Mouse (Mus musculus): ENCODE measurements at regions not wholly inside any gene's neighbourhood (a gene's known extent, or its start where the extent isn't known, plus 50 kb on each side); places are given as distances from the start of the nearest gene placed in this dataset.

DNA sequence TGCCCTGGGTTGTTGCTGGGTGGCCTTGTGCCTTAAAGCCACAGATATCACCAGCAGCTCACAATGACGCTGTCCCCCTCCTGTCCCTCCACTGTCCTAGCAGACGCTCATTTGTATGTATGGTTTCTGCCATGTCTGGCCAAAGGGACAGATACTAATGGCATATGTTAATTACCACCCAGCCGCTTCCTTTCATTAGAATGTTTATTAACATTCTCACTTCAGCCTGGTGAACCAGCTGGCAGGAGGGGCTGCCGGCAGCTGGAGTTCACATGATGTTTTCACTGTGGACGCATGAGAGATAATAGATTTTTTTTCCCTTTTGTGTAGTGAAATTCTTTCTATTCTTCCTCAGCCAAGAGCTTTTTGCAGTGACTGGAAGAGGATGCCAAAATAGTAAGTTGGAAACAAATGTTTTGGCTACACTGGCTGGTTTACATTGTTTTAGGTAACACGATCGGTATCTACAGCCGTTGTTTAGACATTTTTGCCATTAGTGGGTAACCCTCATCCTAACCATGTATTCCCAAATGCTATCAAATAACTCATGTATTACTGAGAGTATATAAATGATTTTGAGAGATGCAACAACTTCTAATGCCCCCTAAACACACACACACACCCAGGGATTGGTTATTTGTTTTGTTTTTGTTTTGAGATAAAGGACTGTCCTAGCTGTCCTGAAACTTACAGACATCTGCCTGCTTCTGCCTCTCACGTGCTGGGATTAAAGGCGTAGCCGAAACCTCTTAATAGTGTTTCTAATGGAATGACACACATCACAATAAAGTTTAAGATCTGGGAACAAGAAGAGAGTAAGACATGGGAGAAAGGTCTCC is 83.0 kb upstream of the Tsc22d1 start:
- H3K4me3 ChIP-seq (replicated peaks; ENCODE audit: insufficient read depth, low read depth, low read length), result no peak overlapping the region
- H3K4me1 ChIP-seq (ENCODE audit: control insufficient read depth, insufficient read depth, low read length), result no peaks in the 10 kb centered on the region
- no peak for DNase-seq
- H3K27me3 ChIP-seq (ENCODE audit: control insufficient read depth, insufficient read depth, low read length), result no peaks in the 10 kb centered on the region
- no peak overlapping the region for H3K27ac ChIP-seq (ENCODE audit: insufficient read depth, low read length)
- whole genome bisulfite sequencing, result 23% methylated on average over 11 of the region's 11 CpGs
- TF ChIP-seq CTCF (IDR thresholded peaks at IDR 0.05; ENCODE audit: borderline replicate concordance, insufficient read depth, low read depth, low read length), result no peak
- no peak for TF ChIP-seq POLR2A (IDR thresholded peaks at IDR 0.05; ENCODE audit: borderline replicate concordance, insufficient read depth, low read length)

DNA sequence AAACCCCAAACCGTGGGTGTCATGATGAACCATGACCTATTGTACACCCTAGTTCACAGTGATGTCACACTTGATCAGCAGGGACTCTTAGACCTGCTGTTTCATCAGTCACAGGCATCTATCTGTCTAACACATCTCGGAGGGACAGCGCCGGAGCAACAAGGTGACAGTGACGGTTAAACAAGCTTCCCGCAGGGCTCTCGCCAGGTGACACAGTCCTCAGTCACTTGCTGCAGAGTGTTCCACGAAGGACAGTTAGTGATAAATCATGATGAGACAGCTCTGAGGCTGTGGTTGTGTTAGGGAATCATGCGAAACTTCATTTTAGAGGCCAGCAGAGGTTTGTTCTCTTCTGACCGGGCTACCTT is 82.4 kb upstream of the Tsc22d1 start:
- Histone ChIP-seq H3K4me1 (ENCODE audit: control insufficient read depth, insufficient read depth, low read length) (no peaks in the 10 kb centered on the region), H3K4me3 (replicated peaks; ENCODE audit: insufficient read depth, low read depth, low read length) (no peak overlapping the region), H3K27ac (ENCODE audit: insufficient read depth, low read length) (no peak overlapping the region), H3K27me3 (ENCODE audit: control insufficient read depth, insufficient read depth, low read length) (no peaks in the 10 kb centered on the region)
- DNase-seq, result no peak
- TF ChIP-seq CTCF (IDR thresholded peaks at IDR 0.05; ENCODE audit: borderline replicate concordance, insufficient read depth, low read depth, low read length) (no peak), POLR2A (IDR thresholded peaks at IDR 0.05; ENCODE audit: borderline replicate concordance, insufficient read depth, low read length) (no peak)
- 66% methylated on average over 10 of the region's 10 CpGs for WGBS

DNA sequence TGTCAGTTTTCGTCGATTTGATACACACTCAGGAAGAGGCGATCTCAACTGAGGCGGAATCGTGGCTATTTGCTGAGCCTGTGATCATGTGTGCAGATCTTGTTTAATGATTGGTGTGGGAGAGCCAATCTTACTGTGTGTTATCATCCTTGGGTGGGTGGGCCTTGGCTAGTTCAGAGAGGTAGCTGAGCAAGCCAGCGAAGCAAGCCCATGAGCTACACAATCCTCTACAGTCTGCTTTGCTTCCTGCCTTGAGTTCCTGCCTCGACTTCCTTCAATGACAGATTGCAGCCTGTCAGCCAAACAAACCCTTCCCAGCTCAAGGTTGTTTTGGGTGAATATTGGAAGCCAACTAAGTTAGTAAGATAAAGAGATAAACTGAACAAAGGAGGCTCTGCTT is 74.0 kb upstream of the Tsc22d1 start:
- Histone ChIP-seq H3K27ac (ENCODE audit: insufficient read depth, low read length) (no peak overlapping the region), H3K27me3 (ENCODE audit: control insufficient read depth, insufficient read depth, low read length) (no peaks in the 10 kb centered on the region), H3K4me1 (ENCODE audit: control insufficient read depth, insufficient read depth, low read length) (no peaks in the 10 kb centered on the region), H3K4me3 (replicated peaks; ENCODE audit: insufficient read depth, low read depth, low read length) (no peak overlapping the region)
- no peak for TF ChIP-seq POLR2A (IDR thresholded peaks at IDR 0.05; ENCODE audit: borderline replicate concordance, insufficient read depth, low read length)
- TF ChIP-seq CTCF (IDR thresholded peaks at IDR 0.05; ENCODE audit: borderline replicate concordance, insufficient read depth, low read depth, low read length), result no peak
- WGBS, result 92% methylated on average over 7 of the region's 7 CpGs
- DNase-seq, result no peak

- Histone ChIP-seq H3K4me3 (replicated peaks; ENCODE audit: insufficient read depth, low read depth, low read length) (no peak overlapping the region), H3K27me3 (ENCODE audit: control insufficient read depth, insufficient read depth, low read length) (no peaks in the 10 kb centered on the region), H3K4me1 (ENCODE audit: control insufficient read depth, insufficient read depth, low read length) (no peaks in the 10 kb centered on the region), H3K27ac (ENCODE audit: insufficient read depth, low read length) (no peak overlapping the region)
- no peak for TF ChIP-seq CTCF (IDR thresholded peaks at IDR 0.05; ENCODE audit: borderline replicate concordance, insufficient read depth, low read depth, low read length)
- TF ChIP-seq POLR2A (IDR thresholded peaks at IDR 0.05; ENCODE audit: borderline replicate concordance, insufficient read depth, low read length), result no peak
- no peak for DNase-seq
- WGBS, result 94% methylated on average over 10 of the region's 10 CpGs
Measured at GRCm38 (mm10) chr14:76341226-76341625, 73.5 kb upstream of the Tsc22d1 start.

GRCm38 (mm10) chr14:76351856-76352255 is 62.9 kb upstream of the Tsc22d1 start:
- no peak for DNase-seq
- Histone ChIP-seq H3K4me3 (replicated peaks; ENCODE audit: insufficient read depth, low read depth, low read length) (no peak overlapping the region), H3K27ac (ENCODE audit: insufficient read depth, low read length) (no peak overlapping the region), H3K4me1 (ENCODE audit: control insufficient read depth, insufficient read depth, low read length) (no peaks in the 10 kb centered on the region), H3K27me3 (ENCODE audit: control insufficient read depth, insufficient read depth, low read length) (no peaks in the 10 kb centered on the region)
- TF ChIP-seq POLR2A (IDR thresholded peaks at IDR 0.05; ENCODE audit: borderline replicate concordance, insufficient read depth, low read length), result no peak
- TF ChIP-seq CTCF (IDR thresholded peaks at IDR 0.05; ENCODE audit: borderline replicate concordance, insufficient read depth, low read depth, low read length), result no peak
- 64% methylated on average over 9 of the region's 9 CpGs for WGBS

DNA sequence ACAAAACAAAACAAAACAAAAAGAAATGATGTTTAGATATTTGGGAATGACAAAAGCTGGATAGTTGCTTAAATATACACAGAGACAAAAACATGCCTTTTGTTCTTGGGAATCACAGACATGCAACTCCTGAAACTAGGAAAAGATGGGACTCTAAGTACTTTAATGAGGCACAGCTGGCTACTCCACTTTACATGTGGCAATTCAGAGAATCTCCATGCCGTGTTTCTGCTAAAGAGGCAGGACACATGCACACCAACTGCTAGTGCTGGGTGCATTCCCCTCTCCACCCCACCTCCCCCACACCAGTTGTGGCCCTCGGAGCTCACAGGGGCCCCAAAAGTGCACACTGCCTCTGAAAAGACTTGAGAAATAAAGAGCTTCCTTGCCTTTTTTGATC is 58.6 kb upstream of the Tsc22d1 start:
- 71% methylated on average over 2 of the region's 2 CpGs for WGBS
- H3K27me3 ChIP-seq (ENCODE audit: control insufficient read depth, insufficient read depth, low read length), result no peaks in the 10 kb centered on the region
- TF ChIP-seq CTCF (IDR thresholded peaks at IDR 0.05; ENCODE audit: borderline replicate concordance, insufficient read depth, low read depth, low read length) (no peak), POLR2A (IDR thresholded peaks at IDR 0.05; ENCODE audit: borderline replicate concordance, insufficient read depth, low read length) (no peak)
- DNase-seq, result no peak
- no peaks in the 10 kb centered on the region for H3K4me1 ChIP-seq (ENCODE audit: control insufficient read depth, insufficient read depth, low read length)
- no peak overlapping the region for H3K27ac ChIP-seq (ENCODE audit: insufficient read depth, low read length)
- H3K4me3 ChIP-seq (replicated peaks; ENCODE audit: insufficient read depth, low read depth, low read length), result no peak overlapping the region

DNA sequence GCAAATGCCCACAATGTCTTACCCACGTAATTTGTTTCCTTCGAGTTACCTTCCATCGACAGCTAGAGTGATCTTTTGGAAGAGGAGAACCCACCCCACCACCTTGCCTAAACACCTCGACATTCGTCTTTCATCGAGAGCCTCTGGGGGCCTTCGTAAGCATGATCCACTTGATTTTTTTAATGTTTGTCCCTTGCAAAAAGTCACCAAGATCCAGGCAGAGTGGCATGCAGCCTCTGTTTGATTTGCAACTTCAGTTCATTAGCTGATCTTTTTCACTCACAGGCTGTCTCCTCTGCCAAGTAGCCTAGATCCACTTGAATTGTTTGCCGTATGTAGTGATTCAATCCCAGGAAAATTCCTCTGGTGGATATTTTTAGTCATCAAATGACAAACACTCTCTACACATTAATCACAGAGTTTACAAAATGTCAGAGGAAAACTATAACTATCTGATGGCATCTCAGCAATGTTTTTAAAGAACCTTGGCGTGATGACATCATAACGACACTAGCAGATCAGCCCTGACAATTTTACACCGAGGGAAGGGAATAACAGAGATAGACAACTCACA is 54.8 kb upstream of the Tsc22d1 start:
- TF ChIP-seq CTCF (IDR thresholded peaks at IDR 0.05; ENCODE audit: borderline replicate concordance, insufficient read depth, low read depth, low read length), result no peak
- no peak for TF ChIP-seq POLR2A (IDR thresholded peaks at IDR 0.05; ENCODE audit: borderline replicate concordance, insufficient read depth, low read length)
- 92% methylated on average over 11 of the region's 11 CpGs for WGBS

GRCm38 (mm10) chr14:76364034-76364433 is 50.7 kb upstream of the Tsc22d1 start:
- H3K4me1 ChIP-seq (ENCODE audit: control insufficient read depth, insufficient read depth, low read length), result peaks cover 2% of the 10 kb centered on the region; the same call in 1 of the 2 replicates
- TF ChIP-seq CTCF (IDR thresholded peaks at IDR 0.05; ENCODE audit: borderline replicate concordance, insufficient read depth, low read depth, low read length), result no peak
- no peak for TF ChIP-seq POLR2A (IDR thresholded peaks at IDR 0.05; ENCODE audit: borderline replicate concordance, insufficient read depth, low read length)
- DNase-seq, result no peak
- no peaks in the 10 kb centered on the region for H3K27me3 ChIP-seq (ENCODE audit: control insufficient read depth, insufficient read depth, low read length)
- WGBS, result 88% methylated on average over 4 of the region's 4 CpGs
- no peak overlapping the region for H3K27ac ChIP-seq (ENCODE audit: insufficient read depth, low read length)
- no peak overlapping the region for H3K4me3 ChIP-seq (replicated peaks; ENCODE audit: insufficient read depth, low read depth, low read length)

More for the DNA sequence above, 54.8 kb upstream of the Tsc22d1 start:
- no peak for DNase-seq
- H3K4me1 ChIP-seq (ENCODE audit: control insufficient read depth, insufficient read depth, low read length), result no peaks in the 10 kb centered on the region
- no peak overlapping the region for H3K27ac ChIP-seq (ENCODE audit: insufficient read depth, low read length)
- H3K4me3 ChIP-seq (replicated peaks; ENCODE audit: insufficient read depth, low read depth, low read length), result no peak overlapping the region
- no peaks in the 10 kb centered on the region for H3K27me3 ChIP-seq (ENCODE audit: control insufficient read depth, insufficient read depth, low read length)

All from cerebellum, adult 2 months (tissue).